Mouse (Mus musculus): ENCODE measurements around the gene Fgf13. TPM values are rescaled to one million over a fixed set of nuclear protein-coding genes. Genes with fewer than 3 reads are reported as not detected.

Gene Fgf13
- polyA plus RNA-seq (2015; fragmentation: Illumina TruSeq; extraction: RNeasy Lipid Tissue Mini Kit (QIAGEN cat#74804); ENCODE audit: insufficient read depth, low read depth, low replicate concordance) = not detected

DNA sequence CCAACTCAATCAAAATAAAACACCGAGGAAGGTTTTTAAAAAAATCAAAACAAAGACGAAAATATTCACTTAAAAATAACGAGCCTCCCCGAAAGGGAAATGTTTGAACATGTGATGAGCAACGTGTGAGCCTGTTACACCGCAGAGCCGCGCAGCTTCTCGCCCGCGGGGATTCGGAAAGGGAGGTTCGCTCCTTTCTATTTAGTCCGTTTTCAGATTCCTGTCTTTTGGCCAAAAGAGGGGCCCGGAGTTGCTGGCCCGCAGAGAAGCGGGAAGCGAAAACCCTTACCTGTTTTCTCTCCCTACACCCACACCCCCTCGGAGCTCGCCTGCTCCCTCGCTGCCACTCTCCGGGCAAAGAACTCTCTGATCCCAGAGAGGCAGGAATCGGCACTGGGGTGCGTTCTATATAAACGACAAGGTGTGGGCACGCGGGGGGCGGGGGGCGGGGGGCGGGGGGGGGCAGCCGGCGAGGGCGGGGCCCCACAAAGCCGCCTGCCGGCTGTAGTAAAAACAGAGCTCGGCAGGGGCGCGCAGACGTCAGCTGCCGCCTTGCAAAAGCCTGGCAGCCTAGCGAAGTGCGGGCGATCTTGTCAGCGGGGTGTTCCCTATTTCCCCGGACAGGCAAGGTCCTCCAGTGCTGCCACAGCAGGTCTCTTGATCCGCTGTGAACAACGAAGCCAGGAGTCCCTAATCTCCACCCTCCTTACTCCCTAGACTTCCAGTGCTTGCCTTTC lies at the start of gene Fgf13:
Gene Fgf13, minus strand, starts transcription at position 377 of the 737 bp plus-strand sequence.

